Mouse (Mus musculus) ES-E14 (cell line): ENCODE results near the gene Srrm3.

ENCODE experiments used
- CHD2 ChIP-seq: IDR thresholded peaks from 2 replicates; pipeline ENCODE4 v1.6.1; 2014; ENCODE audit warnings: mild to moderate bottlenecking, low read depth, low read length, inconsistent platforms
- HCFC1 ChIP-seq: IDR thresholded peaks from 2 replicates; pipeline ENCODE4 v1.6.1; 2012; ENCODE audit warnings: low read length, inconsistent platforms, borderline replicate concordance; ENCODE audit not compliant: insufficient read depth
- MAFK ChIP-seq: IDR thresholded peaks from 2 replicates; pipeline ENCODE4 v1.6.1; 2014; ENCODE audit warnings: mild to moderate bottlenecking, low read depth, low read length, inconsistent platforms; ENCODE audit not compliant: insufficient read depth
- ZC3H11A ChIP-seq: IDR thresholded peaks from 2 replicates; pipeline ENCODE4 v1.6.1; 2012; ENCODE audit warnings: low read depth, mild to moderate bottlenecking, inconsistent platforms, low read length, borderline replicate concordance
- ZNF384 ChIP-seq: IDR thresholded peaks from 2 replicates; pipeline ENCODE4 v1.6.1; 2012; ENCODE audit warnings: low read depth, low read length, inconsistent platforms

- TF ChIP-seq HCFC1 (no peak), ZC3H11A (no peak), CHD2 (no peak), MAFK (no peak), ZNF384 (no peak)
Measured at GRCm38 (mm10) chr5:135761881-135762280, 44.8 kb upstream of the Srrm3 start.
